Mouse (Mus musculus) G1E (cell line): ENCODE measurements around the gene Fxr2.

Source experiments
- CTCF ChIP-seq: IDR thresholded peaks from 2 replicates; pipeline ENCODE4 v1.5.1; 2012; ENCODE audit warnings: low read depth, low read length, inconsistent platforms, mixed read lengths
- GATA1 ChIP-seq: IDR thresholded peaks from 2 replicates; pipeline ENCODE4 v1.6.1; 2012; ENCODE audit warnings: borderline replicate concordance, low read length, inconsistent platforms, mixed read lengths
- GATA2 ChIP-seq: IDR thresholded peaks from 2 replicates; pipeline ENCODE4 v1.6.1; 2012; ENCODE audit warnings: low read depth, low read length, inconsistent platforms, borderline replicate concordance

DNA sequence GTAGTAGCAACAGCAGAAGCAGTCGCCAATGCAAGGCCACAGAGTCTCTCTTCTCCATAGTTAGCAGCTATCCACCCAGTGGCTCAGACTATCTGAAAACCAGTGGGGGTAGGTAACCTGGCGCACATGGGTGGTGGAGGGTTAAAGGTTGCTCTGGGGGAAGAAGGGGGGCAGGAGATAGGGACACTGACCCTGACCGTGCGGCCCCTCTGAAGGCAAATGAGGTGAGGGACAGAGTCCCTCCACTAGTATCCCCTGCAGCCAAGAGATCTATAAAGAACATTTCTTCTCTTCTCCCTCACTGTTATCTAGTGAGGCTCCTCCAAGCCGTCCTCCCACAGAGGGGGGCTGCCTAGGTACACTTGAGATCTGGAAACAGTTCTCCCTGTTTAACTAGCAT, 15.0 kb upstream of the Fxr2 start, which contains the start of gene Shbg:
- no peak for TF ChIP-seq GATA1
- no peak for TF ChIP-seq GATA2
- no peak for TF ChIP-seq CTCF
